Mouse (Mus musculus) intestine, postnatal 0 days (tissue): ENCODE measurements around the gene Ostm1. TPM values are rescaled to one million over a fixed set of nuclear protein-coding genes. Genes with fewer than 3 reads are reported as not detected.

Experiments used
- ATAC-seq: fragments of 200-750 bp; cut with Nextera tagmentation; 2 replicates; pipeline ENCODE4 v1.8.0; 2017; ENCODE audit warnings: mild to moderate bottlenecking, moderate TSS enrichment, moderate library complexity
- H3K27ac ChIP-seq: fragments of 300-500 bp; sonication (generic); 2 replicates; pipeline ENCODE4 v1.5.1; 2014; ENCODE audit warnings: mild to moderate bottlenecking, low read depth, low read length, moderate library complexity
- H3K27me3 ChIP-seq: fragments of 300-500 bp; sonication (generic); replicated peaks from 2 replicates; pipeline ENCODE4 v1.6.1; 2014; ENCODE audit warnings: low read length, mixed read lengths; ENCODE audit not compliant: control insufficient read depth, insufficient read depth
- H3K36me3 ChIP-seq: fragments of 300-500 bp; sonication (generic); 2 replicates; pipeline ENCODE4 v1.6.1; 2014; ENCODE audit warnings: mild to moderate bottlenecking, moderate library complexity; ENCODE audit not compliant: control insufficient read depth, insufficient read depth
- H3K4me1 ChIP-seq: fragments of 300-500 bp; sonication (generic); replicated peaks from 2 replicates; pipeline ENCODE4 v1.6.1; 2014; ENCODE audit warnings: antibody characterized with exemption, low read length, mixed read lengths; ENCODE audit not compliant: control insufficient read depth, insufficient read depth
- H3K4me2 ChIP-seq: fragments of 300-500 bp; sonication (generic); replicated peaks from 2 replicates; pipeline ENCODE4 v1.6.1; 2014; ENCODE audit warnings: low read depth, mild to moderate bottlenecking, moderate library complexity
- H3K4me3 ChIP-seq: fragments of 300-500 bp; sonication (generic); 2 replicates; pipeline ENCODE4 v1.5.1; 2014; ENCODE audit warnings: low read depth, low read length
- H3K9ac ChIP-seq: fragments of 300-500 bp; sonication (generic); 2 replicates; pipeline ENCODE4 v1.6.1; 2014; ENCODE audit warnings: mild to moderate bottlenecking, low read depth, low read length
- H3K9me3 ChIP-seq: fragments of 300-500 bp; sonication (generic); 2 replicates; pipeline ENCODE4 v1.6.1; 2016; ENCODE audit warnings: mixed run types; ENCODE audit not compliant: control insufficient read depth
- CTCF ChIP-seq: sonication (generic); IDR thresholded peaks from 2 replicates; pipeline ENCODE4 v1.5.1; 2016; ENCODE audit warnings: low read depth, mild to moderate bottlenecking, control low read depth, antibody characterized with exemption, moderate library complexity
- WGBS: fragments of 180-500 bp; shearing (Covaris S2); extraction: QIAGEN DNeasy Blood & Tissue Kit; methylation state at CpG from one replicate; pipeline ENCODE4 v1.1.7; 2014; 5-methylcytosine and 5-hydroxymethylcytosine counted together
- polyA plus RNA-seq: library from polyadenylated mRNA; unstranded; fragments of >200 nt; fragmentation: Nextera tagmentation; extraction: Ambion mirVana; gene quantifications from 2 replicates; pipeline ENCODE4 v1.2.1, GENCODE M21; 2015

The Ostm1 gene
- polyA plus RNA-seq, 1 experiment from 2014 or later, result 25.4 TPM

GRCm38 (mm10) chr10:42593201-42593600 is 9.6 kb downstream of the Ostm1 start:
- no peak for TF ChIP-seq CTCF

GRCm38 (mm10) chr10:42598615-42599014 is 15.0 kb downstream of the Ostm1 start:
- no peak overlapping the region for H3K9ac ChIP-seq
- no peak for TF ChIP-seq CTCF
- H3K36me3 ChIP-seq, result no peaks in the 10 kb centered on the region
- ATAC-seq, result no peak
- H3K4me1 ChIP-seq, result no peaks in the 10 kb centered on the region
- WGBS, result 71% methylated on average over 8 of the region's 8 CpGs
- peaks cover 30% of the 10 kb centered on the region for H3K27me3 ChIP-seq
- H3K27ac ChIP-seq, result no peak overlapping the region
- no peak overlapping the region for H3K4me2 ChIP-seq
- H3K9me3 ChIP-seq, result no peaks in the 10 kb centered on the region
- no peak overlapping the region for H3K4me3 ChIP-seq

More at GRCm38 (mm10) chr10:42593201-42593600, 9.6 kb downstream of the Ostm1 start:
- H3K4me2 ChIP-seq, result no peak overlapping the region
- peaks cover 73% of the 10 kb centered on the region for H3K27me3 ChIP-seq
- peaks cover 3% of the 10 kb centered on the region; the same call in 1 of the 2 replicates for H3K4me1 ChIP-seq
- WGBS, result 21% methylated on average over 7 of the region's 7 CpGs
- no peaks in the 10 kb centered on the region for H3K36me3 ChIP-seq
- 0 out of 2 replicates have a peak, but pooled peaks cover 2% of the 10 kb centered on the region for H3K9me3 ChIP-seq
- no peak overlapping the region for H3K27ac ChIP-seq
- no peak for ATAC-seq
- no peak overlapping the region for H3K4me3 ChIP-seq
- no peak overlapping the region for H3K9ac ChIP-seq

DNA sequence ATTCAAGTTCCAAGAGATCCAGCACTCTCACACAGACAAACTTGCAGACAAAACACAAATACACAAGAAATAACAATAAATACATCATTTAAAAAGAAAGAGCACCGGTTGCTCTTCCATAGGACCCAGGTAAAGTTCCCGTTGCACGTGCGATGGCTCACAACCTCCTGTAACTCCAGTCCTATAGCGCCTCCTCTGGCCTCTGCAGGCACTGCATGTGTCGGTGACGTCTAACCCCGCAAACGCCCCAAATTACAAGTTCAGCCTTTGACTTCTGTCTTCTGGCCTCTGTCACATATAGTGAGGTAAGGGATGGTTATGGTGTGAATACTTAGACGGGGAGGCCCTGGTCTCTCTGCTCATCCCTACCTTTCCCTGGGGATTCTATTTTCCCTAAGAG is 17.9 kb downstream of the Ostm1 start:
- no peaks in the 10 kb centered on the region for H3K36me3 ChIP-seq
- peaks cover 11% of the 10 kb centered on the region; the same call in 1 of the 2 replicates for H3K27me3 ChIP-seq
- peak; percentile 65 for TF ChIP-seq CTCF
- no peaks in the 10 kb centered on the region for H3K4me1 ChIP-seq
- no peak overlapping the region for H3K4me2 ChIP-seq
- H3K27ac ChIP-seq, result no peak overlapping the region
- no peak overlapping the region for H3K4me3 ChIP-seq
- 22% methylated on average over 10 of the region's 10 CpGs for WGBS
- no peak overlapping the region for H3K9ac ChIP-seq
- peaks cover 8% of the 10 kb centered on the region; the same call in 1 of the 2 replicates for H3K9me3 ChIP-seq
- no peak for ATAC-seq

- peak; percentile 63 for TF ChIP-seq CTCF
- no peak overlapping the region for H3K9ac ChIP-seq
- H3K4me2 ChIP-seq, result no peak overlapping the region
- H3K9me3 ChIP-seq, result peaks cover 8% of the 10 kb centered on the region; the same call in 1 of the 2 replicates
- H3K36me3 ChIP-seq, result no peaks in the 10 kb centered on the region
- no peak overlapping the region for H3K4me3 ChIP-seq
- peaks cover 21% of the 10 kb centered on the region for H3K27me3 ChIP-seq
- H3K4me1 ChIP-seq, result no peaks in the 10 kb centered on the region
- no peak overlapping the region for H3K27ac ChIP-seq
- 66% methylated on average over 2 of the region's 2 CpGs for WGBS
- no peak for ATAC-seq
These were observed 21.3 kb downstream of the Ostm1 start for GRCm38 (mm10) chr10:42604874-42605273.

GRCm38 (mm10) chr10:42606757-42607156 is 23.1 kb downstream of the Ostm1 start:
- 80% methylated on average over 4 of the region's 4 CpGs for WGBS
- no peak for TF ChIP-seq CTCF
- H3K9me3 ChIP-seq, result peaks cover 8% of the 10 kb centered on the region; the same call in 1 of the 2 replicates
- H3K4me2 ChIP-seq, result no peak overlapping the region
- H3K27me3 ChIP-seq, result peaks cover 31% of the 10 kb centered on the region
- H3K4me1 ChIP-seq, result no peaks in the 10 kb centered on the region
- H3K4me3 ChIP-seq, result no peak overlapping the region
- H3K9ac ChIP-seq, result no peak overlapping the region
- no peak overlapping the region for H3K27ac ChIP-seq
- no peaks in the 10 kb centered on the region for H3K36me3 ChIP-seq
- ATAC-seq, result no peak

GRCm38 (mm10) chr10:42613075-42613474 is 29.5 kb downstream of the Ostm1 start:
- TF ChIP-seq CTCF, result no peak
- ATAC-seq, result no peak
- Histone ChIP-seq H3K9me3 (no peaks in the 10 kb centered on the region), H3K4me1 (no peaks in the 10 kb centered on the region), H3K9ac (no peak overlapping the region), H3K4me2 (no peak overlapping the region), H3K4me3 (no peak overlapping the region), H3K27me3 (peaks cover 77% of the 10 kb centered on the region), H3K36me3 (no peaks in the 10 kb centered on the region), H3K27ac (no peak overlapping the region)
- 9% methylated on average over 12 of the region's 12 CpGs for WGBS
